Mouse (Mus musculus): Measurements from ENCODE around the gene Stk40. TPM values are rescaled to one million over a fixed set of nuclear protein-coding genes. Genes with fewer than 3 reads are reported as not detected.
"Not testable (repeated sequence)": the region's sequence is repeated elsewhere in the genome, so short reads cannot be mapped to it uniquely, and the experiment has no call there.

The Stk40 gene
- total RNA-seq (2021): 10 to 100 TPM; 32.5 to 33.2 TPM

DNA sequence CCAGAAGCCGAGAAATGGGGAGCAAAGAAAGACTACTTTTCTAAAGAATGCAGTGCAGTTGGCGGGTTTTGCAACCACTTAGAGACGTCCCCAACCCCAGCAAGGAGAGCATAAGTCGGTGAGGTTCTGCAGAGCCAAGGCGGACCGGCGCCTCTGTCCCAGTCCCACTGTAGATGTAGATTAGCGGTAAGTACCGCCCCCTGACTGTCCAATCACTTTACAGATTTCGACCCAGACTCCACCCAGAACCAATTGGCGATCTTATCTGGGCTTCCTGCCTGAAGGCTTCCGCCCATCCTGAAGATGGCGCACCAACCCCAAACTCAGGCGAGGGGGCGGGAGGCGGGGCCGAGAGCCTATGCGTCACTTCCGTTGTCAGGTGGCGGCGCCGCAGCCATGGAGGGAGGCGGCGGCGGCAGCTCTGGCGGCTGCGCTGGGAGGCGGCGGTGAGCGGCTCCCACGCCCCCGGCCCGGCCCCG is at the start of gene Stk40:
Gene Stk40, plus strand, starts transcription at position 368 of the 479 bp plus-strand sequence.
- DNase-seq: peak; percentile 97

DNA sequence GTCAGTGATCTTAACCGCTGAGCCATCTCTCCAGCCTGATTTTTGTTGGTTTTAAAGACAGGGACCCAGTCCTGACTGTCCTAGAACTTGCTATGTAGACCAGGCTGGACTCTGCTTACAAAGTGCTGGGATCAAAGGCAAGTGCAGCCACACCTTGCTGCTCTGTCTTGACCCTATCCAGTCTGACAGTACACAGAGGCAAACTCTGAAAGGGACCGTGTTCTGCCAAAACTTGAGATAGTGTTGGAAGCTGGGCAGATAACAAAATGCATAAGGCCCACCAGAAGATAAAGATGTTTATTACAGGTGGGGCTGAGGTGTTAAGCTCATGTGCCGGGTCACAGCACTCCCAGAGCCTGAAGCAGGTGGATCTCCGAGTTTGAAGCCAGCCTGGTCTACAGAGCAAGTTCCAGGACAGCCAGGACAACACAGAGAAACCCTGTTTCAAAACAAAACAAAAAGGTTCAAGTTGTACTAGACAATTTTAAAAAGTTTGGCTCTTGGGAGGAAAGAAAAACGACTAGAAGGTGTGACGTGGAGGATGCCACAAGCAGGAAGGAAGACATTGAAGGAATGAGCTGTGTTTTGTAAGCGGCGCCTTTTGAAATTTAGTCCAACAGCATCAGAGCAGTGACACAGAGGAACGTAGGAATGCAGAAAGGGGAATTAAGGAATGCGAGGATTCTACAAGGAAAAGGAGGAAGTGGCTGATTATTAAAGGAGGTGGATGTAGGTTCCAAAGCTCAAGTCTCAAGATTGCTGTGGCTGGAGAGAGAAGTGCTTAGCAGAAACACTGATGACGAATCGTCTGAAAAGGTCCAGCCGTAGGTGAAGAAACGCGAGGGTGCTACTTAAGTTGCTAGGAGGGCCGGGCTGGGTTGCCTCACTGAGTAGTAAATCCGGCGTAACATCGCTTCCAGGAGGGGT is 46.3 kb upstream of the Stk40 start:
- DNase-seq: no peak

DNA sequence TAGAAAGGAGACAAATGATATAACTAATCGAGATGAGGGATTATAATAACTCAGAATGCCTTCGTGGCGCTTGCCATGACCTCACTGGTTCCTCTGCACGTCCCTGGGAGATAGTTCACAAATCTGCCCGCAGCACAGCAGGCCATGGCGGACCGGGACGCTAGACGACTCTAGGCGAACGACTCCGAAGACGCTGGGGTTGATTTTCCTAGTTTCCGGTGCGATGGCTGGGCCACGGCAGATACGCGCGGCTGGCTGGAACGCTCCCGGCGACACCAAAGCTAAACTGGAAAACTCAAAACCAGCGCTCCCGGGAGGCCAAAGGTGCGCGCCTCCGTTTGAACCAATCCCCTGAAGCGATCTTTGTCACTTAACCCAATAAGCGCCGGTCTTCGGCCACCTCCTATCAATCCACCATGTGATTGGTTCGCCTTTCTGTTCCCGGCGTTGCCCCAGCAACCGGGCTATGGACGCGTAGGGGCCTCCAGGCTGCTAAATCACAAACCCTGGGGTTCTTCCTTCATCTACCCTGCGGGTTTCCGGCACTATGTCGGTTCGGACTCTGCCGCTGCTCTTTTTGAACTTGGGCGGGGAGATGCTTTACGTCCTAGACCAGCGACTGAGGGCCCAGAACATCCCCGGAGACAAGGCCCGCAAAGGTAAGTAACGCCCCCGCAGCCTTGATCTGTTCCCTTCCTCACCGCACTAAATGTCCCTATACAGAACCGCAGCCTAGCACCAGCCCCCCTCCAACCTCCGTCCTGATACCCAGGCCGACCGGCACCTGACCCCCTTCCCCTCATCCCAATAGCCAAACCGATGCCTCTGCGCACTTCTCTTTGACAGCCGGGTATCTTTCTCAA is 45.4 kb upstream of the Stk40 start, which contains the start of gene Oscp1:
Gene Oscp1, plus strand, starts transcription at position 432 of the 863 bp plus-strand sequence.
- DNase-seq: peak; percentile 90

DNA sequence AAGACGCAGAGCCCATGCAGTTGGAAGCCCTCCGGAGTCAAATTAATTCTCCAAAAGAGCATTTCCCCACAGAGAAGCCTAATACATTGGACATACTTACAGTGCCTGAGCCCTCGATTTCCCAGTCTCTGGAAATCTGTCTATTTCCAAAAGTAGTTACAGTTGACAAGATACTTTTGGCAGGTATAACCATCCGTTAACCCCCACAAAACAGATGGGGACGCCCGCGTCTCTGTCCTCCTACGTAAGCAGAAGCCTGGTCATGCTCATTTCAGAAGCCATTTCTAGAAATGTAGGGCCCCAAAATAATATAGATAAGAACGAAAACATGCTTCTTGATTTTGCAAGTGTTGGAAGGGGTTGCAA is 44.8 kb upstream of the Stk40 start:
- no peak for DNase-seq

DNA sequence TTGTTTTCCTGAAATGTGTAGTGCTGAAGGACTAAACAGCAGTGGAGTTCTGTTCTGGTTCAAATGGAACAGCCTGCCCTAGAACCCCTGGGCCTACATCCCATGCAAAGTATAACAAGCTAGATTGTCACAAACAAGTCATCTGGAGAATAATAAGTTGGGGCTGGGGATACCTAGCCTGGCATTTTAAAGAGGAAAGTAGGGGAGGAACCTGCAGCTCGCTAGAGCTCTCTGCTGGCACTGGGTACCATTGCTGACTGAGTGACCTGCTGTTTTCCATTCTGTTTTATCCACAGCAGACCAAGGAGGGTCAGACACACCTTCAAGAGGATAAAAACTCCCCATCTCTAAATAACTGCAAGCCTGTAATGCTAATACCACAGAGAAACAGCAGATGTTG is 40.9 kb upstream of the Stk40 start:
- peak; percentile 24 for DNase-seq

DNA sequence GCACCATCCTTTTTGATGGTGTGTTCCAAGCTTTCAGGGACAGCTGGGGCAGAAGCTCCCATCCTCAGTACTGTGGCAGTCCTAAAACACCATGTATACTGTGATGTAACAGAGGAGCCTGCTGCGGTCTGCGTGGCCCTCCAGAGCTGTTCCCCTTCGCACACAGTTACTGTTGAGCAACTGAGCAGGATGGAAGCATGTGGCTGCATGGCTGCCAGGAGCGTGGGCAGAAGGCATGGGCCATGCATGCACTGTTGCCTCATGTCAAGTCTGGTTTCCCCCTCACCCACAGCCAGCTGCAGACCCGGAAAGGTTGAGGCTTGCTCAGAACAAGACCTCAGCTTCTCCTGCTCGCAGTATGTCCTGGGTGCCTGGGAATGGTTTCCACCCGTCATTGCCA is 38.5 kb upstream of the Stk40 start:
- DNase-seq: no peak

DNA sequence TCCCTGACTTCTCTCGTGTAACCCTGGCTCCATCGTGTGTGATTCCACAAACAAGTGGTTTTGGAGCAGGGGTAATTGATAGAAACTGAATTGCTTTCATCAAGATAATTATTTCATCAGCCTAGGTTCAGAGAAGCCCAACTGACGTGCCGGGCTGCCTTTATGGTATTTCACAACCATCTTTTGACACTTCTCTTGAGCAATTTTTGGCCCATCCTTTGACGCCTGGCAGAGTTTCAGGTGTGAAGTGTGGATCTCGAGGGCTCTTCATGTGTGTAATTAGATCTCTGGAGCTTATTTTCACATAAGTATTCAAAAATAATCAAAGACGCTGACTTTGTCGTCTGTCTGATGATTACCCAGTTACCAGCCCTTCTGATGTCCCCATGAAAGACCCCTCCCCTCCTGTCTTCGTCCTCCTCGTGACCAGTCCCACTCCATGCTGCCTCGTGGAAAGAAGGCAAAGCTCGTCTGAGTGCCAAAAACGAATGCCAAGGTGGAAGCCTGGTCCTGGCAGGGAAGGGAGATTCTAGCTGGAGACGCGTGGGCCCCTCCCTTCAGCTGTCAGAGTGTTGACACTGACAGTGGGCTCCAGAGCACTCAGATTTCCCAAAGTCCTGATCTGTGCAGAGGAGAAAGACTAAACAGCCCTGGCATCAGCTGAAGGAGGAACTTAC is 36.2 kb upstream of the Stk40 start:
- peak; percentile 22 for DNase-seq

DNA sequence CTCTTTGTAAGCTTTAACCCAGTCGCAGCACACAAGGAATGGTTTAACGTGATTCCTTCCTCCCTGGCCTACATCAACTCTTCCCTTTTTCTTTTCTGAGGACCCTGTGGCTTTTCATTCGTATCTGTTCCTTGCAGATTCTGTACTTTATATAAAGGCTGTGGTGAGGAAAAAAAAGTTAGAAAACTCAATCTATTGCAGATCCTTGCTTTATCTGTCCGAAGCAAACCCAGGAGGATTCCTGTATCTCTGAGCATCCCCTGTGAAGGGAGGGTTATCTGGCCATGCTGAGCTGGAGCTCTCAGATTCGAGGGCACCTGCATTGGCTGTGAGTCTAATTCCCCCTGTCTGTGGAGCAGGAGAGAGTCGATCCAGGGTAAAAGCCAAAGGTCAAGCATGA is 34.9 kb upstream of the Stk40 start:
- no peak for DNase-seq

DNA sequence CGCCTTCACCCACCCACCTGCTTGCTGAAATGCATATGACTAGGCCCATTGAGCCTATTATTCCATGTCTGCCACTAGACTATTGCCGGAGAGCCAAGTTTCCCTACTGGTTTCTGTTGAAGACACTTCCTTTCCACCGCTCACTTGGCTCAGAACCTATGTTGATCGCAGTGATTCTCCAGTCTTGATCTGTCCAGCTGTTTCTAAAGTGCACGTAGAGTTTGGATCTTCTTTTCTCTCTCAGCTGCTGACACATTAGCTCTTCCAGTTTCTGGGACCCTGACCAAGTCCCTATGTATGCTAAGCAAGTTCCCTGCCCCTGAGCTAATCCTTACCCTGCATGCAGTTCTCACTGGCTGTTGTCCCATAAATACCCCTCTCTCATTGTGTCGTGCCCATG is 25.9 kb upstream of the Stk40 start:
- DNase-seq: no peak

DNA sequence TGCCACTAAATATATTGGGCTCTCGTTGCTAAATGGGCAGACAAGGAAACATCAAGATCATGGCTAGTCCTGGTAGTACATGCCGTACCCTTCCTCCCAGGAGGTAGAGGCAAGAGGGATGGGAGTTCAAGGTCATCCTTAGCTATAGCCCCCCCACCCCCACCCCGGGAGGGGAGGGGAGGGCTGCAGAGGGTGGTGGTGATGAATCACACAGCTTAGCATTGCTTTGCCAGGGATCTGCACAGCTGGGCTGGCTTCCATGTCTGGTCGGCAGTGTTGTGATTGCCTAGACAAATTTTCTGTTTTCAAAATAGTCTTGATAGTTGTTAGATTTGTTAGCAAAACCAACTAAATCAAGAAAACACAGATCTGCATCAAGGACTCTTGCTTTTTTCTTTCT is 24.5 kb upstream of the Stk40 start:
- no peak for DNase-seq

DNA sequence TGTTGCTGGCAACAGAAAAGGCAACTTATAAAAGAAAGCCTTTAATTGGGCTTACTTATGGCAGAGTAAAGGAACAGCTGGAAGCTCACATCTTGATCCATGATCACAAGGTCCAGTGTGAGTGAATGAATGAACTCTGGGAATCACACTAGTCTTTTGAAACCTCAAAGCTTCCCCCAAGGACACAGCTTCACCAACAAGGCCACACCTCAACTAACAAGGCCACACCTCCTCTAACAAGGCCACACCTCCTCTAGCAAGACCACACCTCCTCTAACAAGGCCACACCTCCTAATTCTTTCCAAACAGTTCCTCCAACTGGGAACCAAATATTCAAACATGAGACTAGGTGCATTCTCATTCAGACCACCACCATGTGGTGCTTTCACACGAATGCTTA is 22.2 kb upstream of the Stk40 start:
- no peak for DNase-seq

DNA sequence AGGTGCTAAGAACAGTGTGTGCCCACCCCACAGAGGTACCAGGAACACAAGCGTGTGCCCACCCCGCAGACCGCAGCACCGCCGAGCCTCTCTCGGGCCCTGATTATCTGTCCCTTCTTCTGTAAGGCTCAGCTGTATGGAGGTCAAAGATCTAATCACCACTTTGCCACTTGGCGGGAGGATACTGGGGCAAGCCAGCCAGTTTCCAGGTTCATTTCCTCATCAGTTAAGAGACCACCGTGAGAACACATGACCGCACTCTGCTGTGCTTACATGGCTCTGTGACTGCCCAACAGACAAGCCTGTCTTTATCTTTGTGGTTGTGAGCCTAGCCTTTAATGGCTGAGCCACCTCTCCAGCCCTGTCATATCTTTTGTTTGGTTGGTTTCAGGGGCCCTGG is 20.7 kb upstream of the Stk40 start:
- DNase-seq: no peak

DNA sequence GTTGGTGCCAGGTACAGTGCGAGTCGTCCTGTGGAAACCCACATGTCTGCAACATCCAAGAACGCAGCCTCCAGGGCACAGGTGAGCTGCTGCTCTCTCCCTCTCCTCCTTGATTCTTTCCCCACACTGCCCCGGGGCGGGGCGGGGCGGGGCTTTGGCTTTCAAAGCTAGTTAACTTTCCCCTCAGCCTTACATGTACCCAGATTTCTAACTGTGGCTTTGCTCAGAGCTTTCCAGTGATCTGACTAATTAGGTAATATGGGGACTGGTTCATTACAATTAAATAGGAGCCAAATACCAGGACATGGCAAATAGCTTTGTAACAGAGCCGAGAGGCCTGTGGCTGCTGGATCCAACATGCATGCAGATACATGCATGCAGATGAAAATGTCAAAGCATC is 19.4 kb upstream of the Stk40 start:
- DNase-seq: no peak

DNA sequence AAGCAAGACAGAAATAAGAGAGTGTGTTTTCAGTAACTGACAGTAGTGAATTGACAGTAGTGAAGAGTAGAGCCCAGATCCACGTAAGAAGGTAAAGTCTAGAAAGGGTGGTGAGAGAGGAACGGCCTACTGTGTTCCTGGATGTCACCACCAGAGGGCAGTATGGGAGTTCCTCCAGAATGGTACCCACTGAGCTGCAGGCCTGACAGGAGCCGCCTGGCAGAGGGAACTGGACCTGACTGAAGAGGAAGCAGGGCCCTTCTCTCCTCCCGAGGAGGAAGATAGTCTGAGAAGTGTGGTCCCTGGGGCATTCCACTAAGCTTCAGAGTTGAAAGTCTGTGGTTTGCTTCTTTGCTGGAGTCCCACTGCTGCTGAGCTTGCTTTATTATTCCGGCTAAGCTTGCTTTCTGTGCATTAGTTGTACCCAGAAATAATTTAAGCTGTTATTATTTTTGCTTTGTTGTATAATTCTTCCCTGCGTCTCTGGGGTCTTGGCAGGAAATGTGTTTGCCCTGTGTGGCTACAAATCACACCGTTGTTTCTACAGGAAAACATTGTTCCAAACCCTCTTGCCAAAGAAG is 17.7 kb upstream of the Stk40 start:
- peak; percentile 88 for DNase-seq

DNA sequence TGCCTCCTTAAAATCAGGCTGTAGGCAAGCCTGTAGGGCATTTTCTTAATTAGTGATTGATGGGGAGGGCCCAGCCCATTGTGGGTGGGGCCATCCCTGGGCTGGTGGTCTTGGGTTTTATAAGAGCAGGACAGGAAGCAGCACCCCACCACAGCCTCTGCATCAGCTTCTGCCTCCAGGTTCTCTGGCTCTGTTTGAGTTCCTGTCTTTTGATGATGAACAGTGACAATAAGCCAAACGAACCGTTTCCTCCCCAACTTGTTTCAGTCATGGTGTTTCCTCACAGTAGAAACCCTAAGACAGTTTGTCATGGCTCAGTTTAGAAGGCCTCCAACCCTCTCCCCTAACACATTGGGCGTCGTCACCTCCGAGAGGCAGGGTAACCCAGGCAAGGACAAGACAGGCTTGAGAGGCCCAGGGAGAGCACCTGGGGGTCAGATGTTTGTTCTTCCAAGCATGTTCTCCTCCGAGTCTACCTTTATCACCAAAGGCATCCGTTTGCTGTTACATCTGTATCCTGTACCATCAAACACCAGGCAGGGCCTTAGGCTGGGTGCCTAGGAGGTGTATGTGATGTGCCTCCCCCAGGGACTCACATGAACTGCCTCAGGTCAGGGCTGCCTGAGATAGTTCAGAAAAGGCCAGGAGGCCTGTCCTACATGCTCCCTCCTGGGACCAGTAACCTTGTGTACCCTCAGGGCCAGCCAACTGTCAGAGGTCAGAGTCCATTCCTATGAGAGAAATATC is 13.5 kb upstream of the Stk40 start:
- no peak for DNase-seq

DNA sequence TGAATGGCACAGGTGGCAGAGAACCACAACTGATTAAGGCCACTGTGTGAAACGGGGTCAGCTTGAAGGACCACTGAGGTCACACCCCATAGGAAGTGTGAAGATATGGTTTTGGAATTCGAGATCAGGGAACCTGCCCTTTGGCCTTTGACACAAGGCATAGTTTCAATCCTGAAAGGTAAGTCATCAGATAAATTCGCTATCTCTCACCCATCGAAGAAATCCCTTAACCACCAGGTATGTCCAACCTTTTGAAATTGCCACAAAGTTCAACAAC is 13.0 kb upstream of the Stk40 start:
- DNase-seq: no peak

DNA sequence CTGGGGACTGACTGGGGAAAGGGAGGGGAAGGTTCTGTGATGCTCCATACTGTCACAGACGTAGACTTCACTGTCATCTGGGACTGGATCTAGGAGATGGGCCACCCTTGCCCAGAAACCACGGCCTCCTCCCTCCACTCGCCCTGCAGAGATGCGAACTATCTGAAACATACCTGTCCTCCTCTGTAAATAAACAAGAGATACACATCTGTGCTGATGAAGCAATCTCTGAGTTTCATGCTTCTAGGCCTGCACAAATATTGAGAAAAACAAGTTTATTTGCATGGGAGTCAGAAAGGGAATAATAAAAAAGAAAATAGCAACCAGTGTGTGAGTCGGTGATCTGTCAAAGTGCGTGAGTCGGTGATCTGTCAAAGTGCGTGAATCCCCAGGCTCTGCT is 11.9 kb upstream of the Stk40 start:
- DNase-seq: no peak

DNA sequence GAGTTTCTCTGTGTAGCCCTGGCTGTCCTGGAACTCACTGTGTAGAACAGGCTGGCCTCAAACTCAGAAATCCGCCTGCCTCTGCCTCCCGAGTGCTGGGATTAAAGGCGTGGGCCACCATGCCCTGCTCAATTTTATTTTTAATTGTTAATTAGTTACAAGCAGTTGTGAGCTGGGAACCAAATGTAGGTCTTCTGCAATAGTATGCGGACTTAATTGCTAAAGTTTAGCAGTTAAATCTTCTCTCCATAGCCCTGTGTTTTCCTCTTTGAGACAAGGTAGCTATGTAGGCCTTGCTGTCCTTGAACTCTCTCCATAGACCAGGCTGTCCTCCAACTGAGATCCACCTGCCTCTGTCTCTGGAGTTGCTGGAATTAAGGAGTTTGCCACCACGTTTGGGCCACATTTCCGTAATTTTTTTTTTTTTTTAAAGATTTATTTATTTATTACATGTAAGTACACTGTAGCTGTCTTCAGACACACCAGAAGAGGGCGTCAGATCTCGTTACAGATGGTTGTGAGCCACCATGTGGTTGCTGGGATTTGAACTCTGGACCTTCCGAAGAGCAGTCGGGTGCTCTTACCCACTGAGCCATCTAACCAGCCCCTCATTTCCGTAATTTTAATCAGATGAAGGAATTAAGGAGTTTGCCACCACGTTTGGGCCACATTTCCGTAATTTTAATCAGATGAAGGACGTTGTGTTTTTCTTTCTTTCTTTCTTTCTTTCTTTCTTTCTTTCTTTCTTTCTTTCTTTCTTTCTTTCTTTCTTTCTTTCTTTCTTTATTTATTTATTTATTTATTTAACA is 7.9 kb upstream of the Stk40 start:
- not testable (repeated sequence) for DNase-seq

DNA sequence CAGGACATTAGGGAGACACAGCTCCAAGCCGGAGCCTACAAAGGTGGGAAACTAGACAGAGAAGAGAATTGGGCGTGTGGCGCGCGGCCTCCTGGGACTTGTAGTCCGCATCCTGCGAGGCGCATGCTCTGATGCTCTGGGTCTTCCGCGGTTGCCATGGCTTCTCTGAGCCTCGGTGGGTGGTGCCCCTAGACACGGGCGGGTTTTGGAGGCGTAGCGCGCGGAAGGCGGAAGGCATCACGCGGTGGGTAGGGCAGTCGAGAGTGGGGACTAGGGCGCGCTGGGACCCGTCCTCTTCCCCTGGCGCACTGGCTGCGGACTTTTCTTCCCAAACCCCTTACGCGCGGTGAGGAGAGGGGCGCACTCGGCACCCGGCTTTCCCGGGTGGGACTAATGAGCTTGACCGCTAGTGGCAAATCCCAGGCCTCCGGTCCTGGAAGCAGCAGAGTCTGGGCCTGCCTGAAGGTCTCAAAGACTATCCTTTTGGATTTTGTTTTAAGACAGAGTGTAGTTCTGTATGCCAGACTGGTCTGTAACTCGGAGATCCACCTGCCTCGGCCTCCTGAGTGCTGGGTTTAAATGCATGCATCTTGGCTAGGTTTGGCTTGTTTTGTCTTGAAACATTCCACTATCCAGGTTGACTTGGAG is 7.2 kb upstream of the Stk40 start, which contains the start of gene Lsm10:
Gene Lsm10, plus strand, starts transcription at position 160 of the 648 bp plus-strand sequence.
- DNase-seq: peak; percentile 94

DNA sequence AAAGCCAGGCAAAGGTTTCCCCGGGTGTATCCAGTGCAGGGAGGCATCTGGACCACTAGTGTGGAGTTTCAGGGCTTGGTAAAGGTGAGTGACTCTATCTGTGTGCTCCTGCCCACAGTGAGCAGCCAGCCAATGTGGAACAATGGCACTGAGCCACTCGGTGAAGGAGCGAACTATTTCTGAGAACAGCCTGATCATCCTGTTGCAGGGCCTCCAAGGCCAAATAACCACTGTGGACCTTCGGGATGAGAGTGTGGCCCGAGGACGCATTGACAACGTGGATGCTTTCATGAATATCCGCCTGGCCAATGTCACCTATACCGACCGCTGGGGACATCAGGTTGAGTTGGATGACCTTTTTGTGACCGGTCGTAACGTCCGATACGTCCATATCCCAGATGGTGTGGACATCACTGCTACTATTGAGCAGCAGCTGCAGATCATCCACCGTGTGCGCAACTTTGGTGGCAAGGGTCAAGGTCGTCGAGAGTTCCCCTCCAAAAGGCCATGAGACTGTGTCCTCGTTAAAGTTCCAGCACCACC is 6.0 kb upstream of the Stk40 start:
- no peak for DNase-seq

Measured in heart, postnatal 4 days (tissue).